Comparison of ENCODE assay signal across 19 mouse cellular contexts in the genomic region with DNA sequence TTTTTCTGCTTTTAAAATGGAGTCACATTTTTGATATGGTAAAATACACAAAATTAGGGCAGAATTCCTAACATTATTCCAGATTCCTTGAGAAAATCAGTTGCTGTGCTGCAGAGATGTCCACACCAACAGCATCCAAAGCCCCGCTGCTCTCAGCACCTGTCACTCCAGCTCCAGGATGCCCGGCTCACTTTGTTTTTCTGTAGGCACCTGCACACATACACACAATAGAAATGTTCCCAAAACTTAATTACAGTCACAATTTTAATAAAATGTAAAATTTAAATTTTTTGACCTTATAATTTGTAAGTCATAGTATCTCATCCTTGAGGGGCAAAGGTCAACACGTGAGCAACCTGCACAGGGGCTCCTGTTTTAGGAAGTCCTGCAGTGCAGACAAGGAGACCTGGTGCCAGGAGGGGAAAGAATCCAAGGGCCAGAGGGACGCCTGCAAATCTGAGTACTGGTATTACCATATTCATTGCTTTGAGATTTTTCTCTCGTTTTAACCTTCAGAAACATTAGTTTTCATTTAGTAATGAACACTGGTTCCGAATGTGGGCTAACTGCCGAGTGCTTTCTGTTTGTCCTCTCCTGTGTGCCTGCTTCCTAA.
DNase-seq lines count a peak whose midpoint lies in the region; ATAC-seq and TF ChIP-seq lines count a peak whose summit lies in the region.
"Had no signal": no experiment of that assay in that cellular context is flagged by ENCODE, and none has a peak within 500 bp of the region (broad histone marks: within the 10 kb centered on the region; RNA-seq: fewer than 3 reads in every experiment).

No protein-coding gene starts in this region.

- peak overlapping the region; percentile 77 for H3K27ac ChIP-seq in left cerebral cortex, adult 2 months
- H3K27ac ChIP-seq: embryonic facial prominence, embryonic 12.5 days; forebrain, embryonic 12.5 days; heart, embryonic 10.5 days; hindbrain, embryonic 12.5 days had no signal

- peak; percentile 57 for DNase-seq in cerebellum, adult 11-12 months
- DNase-seq in left cerebral cortex, adult 2 months (ENCODE audit: extremely low spot score in 1 of 2, low spot score in 2 of 2) = no peak
- DNase-seq in left cerebral cortex, postnatal 10 days (ENCODE audit: extremely low spot score in 1 of 2, low spot score in 2 of 2) = no peak
- peak; percentile 67 for DNase-seq in cerebellum, adult 9-11 months
- peak; percentile 48 for DNase-seq in cerebellum, postnatal 36 days
- DNase-seq in urinary bladder, postnatal 14 days (ENCODE audit: low spot score) = no peak
- no peak for DNase-seq in lung, postnatal 14 days
- DNase-seq: adrenal gland, postnatal 25 days; embryo, embryonic 11 days; gastrocnemius, postnatal 14 days; heart, postnatal 10 days; heart, postnatal 4 days had no signal

- no peak overlapping the region for H3K4me3 ChIP-seq in left cerebral cortex, adult 2 months
- H3K4me3 ChIP-seq: embryonic facial prominence, embryonic 12.5 days; forebrain, embryonic 12.5 days; heart, embryonic 10.5 days; hindbrain, embryonic 12.5 days had no signal

- no peak for TF ChIP-seq CTCF in left cerebral cortex, adult 2 months (IDR thresholded peaks at IDR 0.05)

- no peak; the same call in 1 of the 2 replicates for ATAC-seq in cerebellum, adult (ENCODE audit: insufficient number of reproducible peaks, low FRiP score, low TSS enrichment)
- ATAC-seq: inflammation-experienced regulatory T-cells, adult 6 months; intestine, postnatal 0 days had no signal

- intact Hi-C loops in left cerebral cortex, adult 2 months (cut with DNase I) = no loop called here
- intact Hi-C loops in left cerebral cortex, postnatal 10 days (cut with DNase I) = loop anchor here (5.0 kb wide), 1 partner anchor 182 kb away; no protein-coding TSS in a partner anchor

Comparison
In these comparisons a context has a peak if more than half of its experiments do, and no peak if none do; other contexts are left out.
1. DNase-seq: peak in cerebellum, adult 11-12 months (single experiment), cerebellum, adult 9-11 months (single experiment) and cerebellum, postnatal 36 days (2 of 2); none in left cerebral cortex, adult 2 months (0 of 2), left cerebral cortex, postnatal 10 days (0 of 2), urinary bladder, postnatal 14 days (single experiment) and lung, postnatal 14 days (single experiment).